Mouse (Mus musculus): Measurements from ENCODE around the gene Gm8764. TPM values are rescaled to one million over a fixed set of nuclear protein-coding genes. Genes with fewer than 3 reads are reported as not detected.
"Not testable (repeated sequence)": the region's sequence is repeated elsewhere in the genome, so short reads cannot be mapped to it uniquely, and the experiment has no call there.

Gene Gm8764
- total RNA-seq, 1 experiment, result not detected

GRCm38 (mm10) chr10:104185233-104185632 lies 25.4 kb downstream of the Gm8764 start, which contains the start of gene Gm20765:
Gene Gm20765 (plus strand): TSS chr10:104185533.
- H3K9ac ChIP-seq (ENCODE audit: insufficient read depth, low read depth, low read length, poor library complexity, severe bottlenecking); H3K4me1 ChIP-seq (ENCODE audit: control insufficient read depth in 2 of 2, insufficient read depth in 2 of 2, low read length in 2 of 2, poor library complexity in 1 of 2); H3K9me3 ChIP-seq (ENCODE audit: control insufficient read depth, insufficient read depth, low read depth, low read length); H3K4me3 ChIP-seq (ENCODE audit: insufficient read depth in 1 of 2, low read depth in 1 of 2, low read length in 2 of 2, poor library complexity in 1 of 2, severe bottlenecking in 1 of 2); H3K27ac ChIP-seq (ENCODE audit: insufficient read depth, low read depth, low read length, poor library complexity, severe bottlenecking); H3K36me3 ChIP-seq (ENCODE audit: control insufficient read depth, insufficient read depth, low read length, poor library complexity, severe bottlenecking); DNase-seq (ENCODE audit: low read depth, low spot score); in situ Hi-C loops (cut with MboI; ENCODE audit: low sequenced_read_pairs in 2 of 2, unreplicated experiment in 2 of 2): not testable (repeated sequence)

DNA sequence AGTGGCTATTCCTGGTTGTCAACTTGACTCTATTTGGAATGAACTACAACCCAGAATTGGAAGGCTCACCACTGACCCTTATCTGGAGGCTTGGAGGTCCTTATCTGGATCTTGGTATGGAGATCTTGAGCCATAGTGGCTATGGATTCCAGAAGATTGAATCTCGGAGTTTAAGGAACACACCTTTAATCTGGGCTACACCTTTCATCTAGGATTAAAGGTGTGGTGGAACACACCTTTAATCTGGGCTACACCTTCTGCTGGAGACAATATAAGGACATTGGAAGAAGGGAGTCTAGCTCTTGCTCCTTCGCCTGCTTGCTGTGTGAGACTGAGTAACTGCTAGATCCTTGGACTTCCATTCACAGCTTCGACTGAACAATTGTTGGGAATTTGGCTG lies 33.9 kb downstream of the Gm8764 start, which contains the start of gene Gm4340:
Gm4340 (plus strand) TSS at position 301 of the 400 bp plus-strand sequence.
- H3K9me3 ChIP-seq (ENCODE audit: control insufficient read depth, insufficient read depth, low read depth, low read length); H3K4me3 ChIP-seq (ENCODE audit: insufficient read depth in 1 of 2, low read depth in 1 of 2, low read length in 2 of 2, poor library complexity in 1 of 2, severe bottlenecking in 1 of 2); H3K36me3 ChIP-seq (ENCODE audit: control insufficient read depth, insufficient read depth, low read length, poor library complexity, severe bottlenecking); H3K9ac ChIP-seq (ENCODE audit: insufficient read depth, low read depth, low read length, poor library complexity, severe bottlenecking); DNase-seq (ENCODE audit: low read depth, low spot score); H3K4me1 ChIP-seq (ENCODE audit: control insufficient read depth in 2 of 2, insufficient read depth in 2 of 2, low read length in 2 of 2, poor library complexity in 1 of 2); H3K27ac ChIP-seq (ENCODE audit: insufficient read depth, low read depth, low read length, poor library complexity, severe bottlenecking); in situ Hi-C loops (cut with MboI; ENCODE audit: low sequenced_read_pairs in 2 of 2, unreplicated experiment in 2 of 2): not testable (repeated sequence)

DNA sequence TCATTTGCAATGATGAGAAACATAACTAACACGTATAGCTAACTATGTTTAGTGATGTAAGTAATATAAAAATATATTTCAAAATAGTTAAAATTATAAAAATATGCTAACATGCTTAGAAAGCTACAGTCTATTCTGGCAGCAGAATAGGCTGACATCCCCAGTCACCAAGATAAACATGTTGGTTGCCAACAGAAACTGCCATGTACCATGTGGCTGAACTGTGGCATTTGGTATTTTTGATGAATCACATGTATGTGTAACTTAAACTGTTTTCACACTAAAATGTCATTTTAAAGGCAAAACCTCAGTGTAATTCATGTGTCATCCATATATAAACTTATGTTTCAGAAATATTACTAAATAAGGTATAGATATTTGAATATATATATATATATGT lies 49.8 kb downstream of the Gm8764 start:
- no peaks in the 10 kb centered on the region for H3K4me1 ChIP-seq (ENCODE audit: control insufficient read depth in 2 of 2, insufficient read depth in 2 of 2, low read length in 2 of 2, poor library complexity in 1 of 2)
- H3K4me3 ChIP-seq (ENCODE audit: insufficient read depth in 1 of 2, low read depth in 1 of 2, low read length in 2 of 2, poor library complexity in 1 of 2, severe bottlenecking in 1 of 2), result no peak overlapping the region
- DNase-seq (ENCODE audit: low read depth, low spot score), result no peak
- H3K27ac ChIP-seq (ENCODE audit: insufficient read depth, low read depth, low read length, poor library complexity, severe bottlenecking), result no peak overlapping the region
- H3K9me3 ChIP-seq (ENCODE audit: control insufficient read depth, insufficient read depth, low read depth, low read length), result no peaks in the 10 kb centered on the region
- H3K9ac ChIP-seq (ENCODE audit: insufficient read depth, low read depth, low read length, poor library complexity, severe bottlenecking), result no peak overlapping the region
- TF ChIP-seq ZC3H11A (IDR thresholded peaks at IDR 0.05; ENCODE audit: borderline replicate concordance, low read depth, low read length) (no peak), CHD2 (IDR thresholded peaks at IDR 0.05; ENCODE audit: low read depth, low read length) (no peak), ZNF384 (IDR thresholded peaks at IDR 0.05; ENCODE audit: low read depth, low read length) (no peak), HCFC1 (IDR thresholded peaks at IDR 0.05; ENCODE audit: borderline replicate concordance, insufficient read depth, low read length) (no peak), MAFK (IDR thresholded peaks at IDR 0.05; ENCODE audit: insufficient read depth, low read depth, low read length) (no peak)
- H3K36me3 ChIP-seq (ENCODE audit: control insufficient read depth, insufficient read depth, low read length, poor library complexity, severe bottlenecking), result no peaks in the 10 kb centered on the region
- in situ Hi-C loops (cut with MboI; ENCODE audit: low sequenced_read_pairs in 2 of 2, unreplicated experiment in 2 of 2), result no loop called here

DNA sequence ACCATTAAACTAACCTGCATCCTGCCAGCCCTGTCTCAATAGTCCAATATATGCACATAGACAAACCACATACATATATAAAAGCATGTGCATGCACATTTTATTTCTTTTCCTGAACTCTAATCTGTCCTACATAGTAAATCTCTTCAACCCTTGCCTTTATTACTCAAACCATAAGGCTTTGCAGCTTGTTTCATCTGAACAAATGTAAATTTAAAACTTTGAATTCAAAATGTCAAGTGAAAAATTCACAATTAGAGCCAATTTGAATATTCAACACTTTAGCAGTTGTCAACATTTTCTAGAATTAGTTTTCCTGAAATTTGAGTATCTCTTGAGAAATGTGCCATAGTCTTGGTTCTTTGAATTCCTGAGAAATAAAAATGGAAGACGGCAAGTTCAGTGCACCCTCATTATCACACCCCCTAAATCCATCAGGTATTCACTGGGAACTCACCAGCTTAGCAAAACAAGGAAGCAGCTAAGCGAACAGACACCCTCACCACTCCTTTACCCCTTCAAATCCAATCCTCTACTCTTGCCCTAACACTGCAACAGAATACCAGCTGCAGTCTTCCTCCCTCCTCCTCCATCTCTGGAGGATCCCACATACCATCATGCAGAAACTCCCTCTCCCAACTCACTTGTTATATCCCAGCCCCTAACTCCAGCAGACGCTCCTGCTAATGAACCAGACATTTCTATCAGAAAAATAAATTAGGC lies 50.6 kb downstream of the Gm8764 start:
- Histone ChIP-seq H3K9ac (ENCODE audit: insufficient read depth, low read depth, low read length, poor library complexity, severe bottlenecking) (no peak overlapping the region), H3K4me1 (ENCODE audit: control insufficient read depth in 2 of 2, insufficient read depth in 2 of 2, low read length in 2 of 2, poor library complexity in 1 of 2) (no peaks in the 10 kb centered on the region), H3K4me3 (ENCODE audit: insufficient read depth in 1 of 2, low read depth in 1 of 2, low read length in 2 of 2, poor library complexity in 1 of 2, severe bottlenecking in 1 of 2) (no peak overlapping the region), H3K27ac (ENCODE audit: insufficient read depth, low read depth, low read length, poor library complexity, severe bottlenecking) (no peak overlapping the region), H3K36me3 (ENCODE audit: control insufficient read depth, insufficient read depth, low read length, poor library complexity, severe bottlenecking) (no peaks in the 10 kb centered on the region), H3K9me3 (ENCODE audit: control insufficient read depth, insufficient read depth, low read depth, low read length) (no peaks in the 10 kb centered on the region)
- no peak for DNase-seq (ENCODE audit: low read depth, low spot score)
- no peak for TF ChIP-seq CHD2 (IDR thresholded peaks at IDR 0.05; ENCODE audit: low read depth, low read length)
- no peak for TF ChIP-seq ZNF384 (IDR thresholded peaks at IDR 0.05; ENCODE audit: low read depth, low read length)
- TF ChIP-seq HCFC1 (IDR thresholded peaks at IDR 0.05; ENCODE audit: borderline replicate concordance, insufficient read depth, low read length), result no peak
- TF ChIP-seq MAFK (IDR thresholded peaks at IDR 0.05; ENCODE audit: insufficient read depth, low read depth, low read length), result no peak
- no peak for TF ChIP-seq ZC3H11A (IDR thresholded peaks at IDR 0.05; ENCODE audit: borderline replicate concordance, low read depth, low read length)
- in situ Hi-C loops (cut with MboI; ENCODE audit: low sequenced_read_pairs in 2 of 2, unreplicated experiment in 2 of 2), result no loop called here

Other genes starting within 250 kb of the Gm8764 start
- gene Gm21293, start 17.0 kb upstream of the Gm8764 start, total RNA-seq (2012; rRNA removed), result 48.7 and 63.4 TPM in 2 replicates
- gene Gm6763, start 8.5 kb upstream of the Gm8764 start, total RNA-seq (2012; rRNA removed), result not detected in 2 replicates
- gene Gm21304, start 8.5 kb downstream of the Gm8764 start, total RNA-seq (2012; rRNA removed), result 32.9 and 43.6 TPM in 2 replicates
- 73.4 and 106 TPM in 2 replicates for gene Gm21312, start 17.0 kb downstream of the Gm8764 start, total RNA-seq (2012; rRNA removed)
- 73.4 and 106 TPM in 2 replicates for gene Gm20765, start 25.5 kb downstream of the Gm8764 start, total RNA-seq (2012; rRNA removed)
- 202 and 294 TPM in 2 replicates for gene Gm4340, start 34.0 kb downstream of the Gm8764 start, total RNA-seq (2012; rRNA removed)